Mouse (Mus musculus) embryonic fibroblast, embryonic 13.5 days (primary cell): ENCODE results near the gene Tmem108.

Experiments used
- CTCF ChIP-seq: IDR thresholded peaks from 2 replicates; pipeline ENCODE4 v1.5.1; 2011; ENCODE audit warnings: mild to moderate bottlenecking, control low read depth, low read length, moderate library complexity, borderline replicate concordance; ENCODE audit not compliant: insufficient read depth
- POLR2A ChIP-seq: IDR thresholded peaks from 2 replicates; pipeline ENCODE4 v1.6.1; 2011; ENCODE audit warnings: low read depth, mild to moderate bottlenecking, control low read depth, low read length, moderate library complexity

GRCm38 (mm10) chr9:103468911-103469310 is 292.7 kb downstream of the Tmem108 start:
- TF ChIP-seq CTCF (no peak), POLR2A (no peak)
